In genomic region chr7:29859532-29860517, GRCm38 (mm10) we compare ENCODE assay signal across 8 mouse cellular contexts. TPM values are rescaled to one million over a fixed set of nuclear protein-coding genes. Genes with fewer than 3 reads are reported as not detected.
A peak's percentile ranks its signal among the peaks of the same experiment; 100 is the strongest.
DNase-seq lines count a peak whose midpoint lies in the region; ATAC-seq lines count a peak whose summit lies in the region.

Gene Zfp420 (plus strand): TSS chr7:29859979.

- peak within 1 kb of the TSS; percentile 63 for H3K4me3 ChIP-seq in hindbrain, embryonic 12.5 days

- ATAC-seq in hindbrain, embryonic 12.5 days (ENCODE audit: low FRiP score), result peak; percentile 97

- H3K27me3 ChIP-seq in hindbrain, embryonic 12.5 days, result no peaks in the 10 kb centered on the region

- peaks cover 2% of the 10 kb centered on the region; the same call in 1 of the 2 replicates for H3K36me3 ChIP-seq in hindbrain, embryonic 12.5 days

- H3K4me2 ChIP-seq in hindbrain, embryonic 12.5 days (replicated peaks), result peak within 1 kb of the TSS; percentile 77

- 10% methylated on average over 31 of the region's 32 CpGs for WGBS in hindbrain, embryonic 12.5 days

- H3K27ac ChIP-seq in hindbrain, embryonic 12.5 days, result peak within 1 kb of the TSS; percentile 64; the same call in 1 of the 2 replicates

- H3K4me1 ChIP-seq in hindbrain, embryonic 12.5 days, result peaks cover 7% of the 10 kb centered on the region

- peak; percentile 90 for DNase-seq in MN1 (ENCODE audit: low spot score)
- peak; percentile 95 for DNase-seq in cerebellum, adult 9-10 months
- peak; percentile 80 to 88 for DNase-seq in frontal cortex, postnatal 10 days (ENCODE audit: low spot score in 2 of 2)
- DNase-seq in layer of hippocampus, postnatal 14 days (ENCODE audit: low spot score in 2 of 2), result peak; percentile 86 to 95
- DNase-seq in lung, postnatal 14 days, result peak; percentile 90
- peak; percentile 84 for DNase-seq in retina, adult 2 months (ENCODE audit: low read depth, low spot score)
- peak; percentile 80 to 90 for DNase-seq in thymus, postnatal 36 days

- H3K9me3 ChIP-seq in hindbrain, embryonic 12.5 days (replicated peaks), result no peaks in the 10 kb centered on the region

- peak within 1 kb of the TSS; percentile 77 for H3K9ac ChIP-seq in hindbrain, embryonic 12.5 days

RNA-seq across cellular contexts. Expression of gene Zfp420, which starts in this region (rescaled TPM):
- 12.7 and 14.6 TPM in 2 replicates for polyA plus RNA-seq in hindbrain, embryonic 12.5 days (2016; fragmentation: Nextera tagmentation; extraction: Ambion mirVana)
- total RNA-seq in layer of hippocampus, postnatal 14 days (2021), result 10 to 100 TPM; 13.5 to 14.8 TPM

Comparison
In these comparisons a context has a peak if more than half of its experiments do, and no peak if none do; other contexts are left out.
1. Peak in every context shown above with its lines: DNase-seq, ATAC-seq, H3K4me3 ChIP-seq and H3K27ac ChIP-seq.